Mouse (Mus musculus): ENCODE data around the gene Galp.
"Not testable (repeated sequence)": the region's sequence is repeated elsewhere in the genome, so short reads cannot be mapped to it uniquely, and the experiment has no call there.

Gene Galp

DNA sequence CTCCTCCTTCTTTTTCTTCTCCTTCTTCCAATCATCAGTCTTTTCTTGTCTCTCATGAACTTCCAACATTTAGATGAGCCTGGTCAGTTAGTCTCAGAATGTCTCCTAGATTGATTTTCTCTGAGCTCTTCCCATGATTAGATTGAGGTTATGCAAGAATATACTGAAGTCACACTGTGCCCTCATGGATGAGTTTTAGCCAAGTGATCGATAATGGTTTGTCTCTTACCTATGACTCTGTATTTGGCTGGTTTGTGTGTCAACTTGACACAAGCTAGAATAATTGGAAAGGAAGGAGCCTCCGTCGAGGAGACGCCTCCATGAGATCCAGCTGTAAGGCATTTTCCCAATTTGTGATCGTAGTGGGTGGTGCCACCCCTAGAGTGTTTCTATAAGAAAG, 57.6 kb downstream of the Galp start:
- in situ Hi-C loops (cut with MseI, MboI) = no loop called here

DNA sequence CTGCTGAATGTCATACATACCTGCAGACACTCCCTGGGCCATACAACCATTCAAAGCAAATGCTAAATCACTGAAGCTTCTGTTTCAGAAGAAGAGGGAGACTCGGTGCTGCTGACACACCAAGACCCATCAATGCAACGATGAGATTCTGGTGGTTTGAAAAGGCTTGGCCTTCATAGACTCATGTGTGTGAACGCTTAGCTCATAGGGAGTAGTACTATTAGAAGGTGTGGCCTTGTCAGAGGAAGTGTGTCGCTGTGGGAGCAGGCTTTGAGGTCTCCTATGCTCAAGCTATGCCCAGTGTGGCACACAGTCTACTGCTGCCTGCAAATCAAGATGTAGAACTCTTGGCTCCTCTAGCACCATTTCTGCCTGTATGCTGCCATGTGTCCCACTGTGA, 60.5 kb downstream of the Galp start:
- in situ Hi-C loops (cut with MseI, MboI) = no loop called here

DNA sequence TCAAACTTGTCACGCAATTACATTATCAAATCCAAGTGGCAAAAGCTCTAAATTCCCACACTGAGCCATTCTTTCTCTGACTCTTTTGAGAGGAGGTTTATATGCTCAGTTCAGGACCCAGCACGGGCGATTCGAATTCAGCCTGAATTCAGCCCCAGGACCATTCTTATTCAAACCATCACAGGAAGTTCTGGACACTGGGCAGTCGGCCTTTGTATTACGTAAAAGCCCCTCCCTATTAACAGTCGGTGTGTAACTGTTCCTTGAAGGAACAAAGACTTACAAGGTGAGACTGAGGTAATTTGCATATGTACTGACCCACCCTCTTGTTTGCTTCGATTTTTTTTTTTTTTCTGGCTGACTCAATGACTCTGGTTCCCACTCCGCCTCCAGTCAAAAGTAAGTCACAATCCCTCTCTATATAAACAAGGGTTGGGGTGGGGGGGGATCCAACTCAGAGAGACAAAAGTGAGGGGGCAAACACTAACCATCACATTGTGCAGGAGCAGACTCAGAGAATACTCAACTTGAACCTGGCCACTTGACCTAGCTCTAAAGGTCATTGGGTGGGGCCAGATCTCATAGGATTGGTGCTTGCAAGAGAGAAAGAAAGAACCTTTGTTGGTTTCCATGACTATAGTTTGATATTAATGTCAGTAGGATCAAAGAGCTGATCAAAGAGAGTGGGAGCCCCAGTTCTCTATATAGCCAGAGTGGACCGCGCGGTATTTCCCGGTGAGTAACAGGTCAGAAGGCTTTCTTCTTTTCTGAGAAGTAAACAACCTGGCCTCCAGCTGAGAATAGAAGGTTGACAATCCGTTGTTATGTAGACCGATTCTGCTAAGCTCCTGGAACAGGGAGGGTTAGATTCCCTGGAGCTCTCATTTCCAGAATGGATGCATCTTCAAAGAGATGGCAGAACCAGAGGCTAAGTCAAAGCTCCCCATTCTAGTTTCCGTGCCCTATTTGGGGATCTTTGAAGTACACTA, 61.6 kb downstream of the Galp start:
- in situ Hi-C loops (cut with MseI, MboI) = no loop called here

DNA sequence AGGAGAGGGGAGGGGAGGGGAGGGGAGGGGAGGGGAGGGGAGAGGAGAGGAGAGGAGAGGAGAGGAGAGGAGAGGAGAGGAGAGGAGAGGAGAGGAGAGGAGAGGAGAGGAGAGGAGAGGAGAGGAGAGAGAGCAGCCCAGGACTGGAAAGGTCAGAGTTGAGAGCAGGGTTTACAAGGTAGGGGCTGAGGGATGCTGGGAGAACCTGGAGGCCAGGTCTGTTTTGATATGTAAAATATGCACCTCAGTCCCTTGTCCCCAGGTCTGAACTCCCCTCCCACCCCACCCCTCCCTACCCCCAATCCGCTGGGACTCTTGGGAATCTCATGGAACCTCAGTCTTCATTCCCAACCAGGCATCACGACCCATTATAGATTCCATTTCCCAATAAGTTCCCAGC, 63.1 kb downstream of the Galp start:
- in situ Hi-C loops (cut with MseI, MboI) = not testable (repeated sequence)

DNA sequence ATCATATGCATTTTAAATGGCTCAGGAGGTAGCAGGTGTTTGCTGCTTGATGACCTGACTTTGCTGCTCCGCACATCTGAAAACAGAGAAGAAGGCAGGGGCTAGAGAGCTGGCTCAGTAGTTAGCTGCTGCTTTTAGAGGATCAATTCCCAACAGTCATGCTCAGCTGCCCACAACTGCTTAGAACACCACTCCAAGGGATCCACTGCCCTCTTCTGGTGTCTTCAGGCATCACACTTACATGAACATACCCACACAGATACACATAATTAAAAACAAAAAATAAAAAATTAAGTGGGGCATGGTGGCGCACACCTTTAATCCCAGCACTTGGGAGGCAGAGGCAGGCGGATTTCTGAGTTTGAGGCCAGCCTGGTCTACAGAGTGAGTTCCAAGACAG, 65.2 kb downstream of the Galp start:
- in situ Hi-C loops (cut with MseI, MboI) = no loop called here

DNA sequence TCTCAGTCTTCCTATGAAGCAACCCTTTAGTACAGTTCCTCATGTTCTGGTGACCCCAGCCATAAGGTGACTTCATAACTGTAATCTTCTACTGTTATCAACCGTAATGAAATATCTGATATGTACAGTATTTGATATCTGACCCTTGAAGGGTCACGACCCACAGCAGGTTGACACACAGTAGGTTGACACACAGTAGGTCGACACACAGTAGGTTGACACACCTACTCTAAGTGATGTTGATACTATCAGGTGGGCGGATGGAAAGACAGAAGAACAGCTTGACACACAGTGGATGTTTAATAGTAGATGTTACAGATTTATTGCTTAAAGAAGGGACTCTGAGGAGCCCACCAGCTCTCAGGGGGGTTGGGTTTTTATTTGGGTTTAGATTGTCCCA, 66.1 kb downstream of the Galp start:
- in situ Hi-C loops (cut with MseI, MboI) = no loop called here

DNA sequence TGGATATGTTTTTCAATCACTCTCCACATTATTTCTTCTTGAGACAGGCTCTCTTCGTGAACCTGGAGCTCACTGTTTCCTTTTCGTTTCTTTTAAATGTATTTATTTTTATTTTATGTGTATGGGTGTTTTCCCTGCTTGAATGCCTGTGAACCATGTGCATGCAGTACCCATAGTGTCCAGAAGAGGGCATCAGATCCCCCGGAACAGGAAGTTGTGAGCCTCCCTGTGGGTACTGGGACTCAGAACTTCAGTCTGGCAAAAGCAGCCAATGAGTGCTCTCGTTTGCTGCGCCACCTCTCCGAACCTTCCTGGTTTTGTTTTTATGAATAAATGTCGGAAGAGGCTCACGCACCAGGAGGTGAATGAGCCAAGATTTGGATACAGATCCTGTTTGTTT, 68.8 kb downstream of the Galp start:
- in situ Hi-C loops (cut with MseI, MboI) = no loop called here
